8 mouse cellular contexts compared by ENCODE assay signal in the genomic region with DNA sequence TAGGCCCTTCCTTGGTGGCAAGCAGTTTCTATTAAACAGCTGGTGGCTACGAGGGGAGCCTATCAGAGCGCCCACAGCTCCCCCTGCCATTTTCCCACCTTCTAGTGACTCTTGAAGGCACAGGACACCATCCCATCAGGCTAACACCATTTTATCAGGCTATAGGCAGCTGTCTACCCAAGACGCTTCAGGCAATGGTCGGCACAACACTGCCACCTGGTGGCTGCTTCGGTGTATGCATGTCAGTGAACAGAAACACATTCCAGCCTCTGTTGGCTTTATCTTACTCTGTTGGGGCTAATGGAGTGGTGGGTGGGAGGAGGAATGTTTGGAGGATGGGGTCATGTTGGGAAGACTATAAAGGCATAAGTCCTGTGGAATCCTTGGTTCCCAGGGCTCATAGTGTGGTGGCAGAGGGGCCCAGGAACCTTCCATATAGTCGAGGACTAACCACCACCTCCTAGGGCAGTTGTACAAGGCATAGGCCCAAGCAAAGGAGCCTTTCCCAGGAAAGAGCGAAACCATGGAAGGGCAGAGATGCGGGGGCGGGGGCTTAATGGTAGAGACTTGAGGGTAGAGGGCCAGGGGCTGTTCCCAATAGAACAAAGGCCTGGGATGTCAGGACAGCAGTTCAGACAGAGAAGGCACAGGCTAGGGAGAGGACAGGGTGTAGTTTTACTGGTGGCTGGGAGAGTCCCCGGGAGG.
A peak's percentile ranks its signal among the peaks of the same experiment; 100 is the strongest.
DNase-seq lines count a peak whose midpoint lies in the region; ATAC-seq and TF ChIP-seq lines count a peak whose summit lies in the region.

No protein-coding gene starts in this region.

- no peak overlapping the region for H3K9ac ChIP-seq in heart, embryonic 16.5 days (ENCODE audit: low read length)

- ATAC-seq in heart, embryonic 16.5 days (replicated peaks; ENCODE audit: extremely low read depth, insufficient read depth, low FRiP score), result 0 out of 2 replicates have a peak, but pooled peaks have one; percentile 12

- no peaks in the 10 kb centered on the region for H3K9me3 ChIP-seq in E14TG2a.4 (ENCODE audit: low read length)
- H3K9me3 ChIP-seq in heart, embryonic 16.5 days (replicated peaks; ENCODE audit: control insufficient read depth, low read length), result no peaks in the 10 kb centered on the region

- no peaks in the 10 kb centered on the region for H3K36me3 ChIP-seq in E14TG2a.4 (ENCODE audit: insufficient read depth, low read length)
- 0 out of 2 replicates have a peak, but pooled peaks cover 9% of the 10 kb centered on the region for H3K36me3 ChIP-seq in heart, embryonic 16.5 days (ENCODE audit: control insufficient read depth, insufficient read depth)

- peaks cover 7% of the 10 kb centered on the region for H3K4me1 ChIP-seq in E14TG2a.4 (replicated peaks; ENCODE audit: low read depth, low read length)
- no peaks in the 10 kb centered on the region for H3K4me1 ChIP-seq in heart, embryonic 16.5 days (ENCODE audit: control insufficient read depth, insufficient read depth, low read length)

- no peak overlapping the region for H3K4me2 ChIP-seq in heart, embryonic 16.5 days (ENCODE audit: low read depth, low read length)

- H3K27ac ChIP-seq in heart, embryonic 16.5 days (ENCODE audit: low read length), result no peak overlapping the region
- H3K27ac ChIP-seq in layer of hippocampus, adult 2 months, result no peak overlapping the region

- 39% methylated on average over 10 of the region's 10 CpGs for WGBS in heart, embryonic 16.5 days

- peak; percentile 91 for TF ChIP-seq CTCF in E14TG2a.4 (conservative IDR thresholded peaks at IDR 0.05; ENCODE audit: low read length)
- TF ChIP-seq CTCF in layer of hippocampus, adult 2 months (conservative IDR thresholded peaks at IDR 0.05), result peak; percentile 96

- DNase-seq in adrenal gland, postnatal 14 days, result peak; percentile 89
- DNase-seq in embryo, embryonic 9.5 days (ENCODE audit: extremely low spot score), result peak; percentile 87
- peak; percentile 76 to 92 for DNase-seq in layer of hippocampus, adult 2 months (ENCODE audit: low spot score in 2 of 2)
- DNase-seq in lung, postnatal 25 days (ENCODE audit: low spot score), result peak; percentile 58
- DNase-seq in right cerebral cortex, adult 18-20 months, result peak; percentile 69
- DNase-seq in urinary bladder, adult 2 months (ENCODE audit: low spot score), result peak; percentile 75

- H3K4me3 ChIP-seq in E14TG2a.4 (replicated peaks; ENCODE audit: low read length), result no peak overlapping the region
- no peak overlapping the region for H3K4me3 ChIP-seq in heart, embryonic 16.5 days (ENCODE audit: low read length)
- H3K4me3 ChIP-seq in layer of hippocampus, adult 2 months, result no peak overlapping the region

- H3K27me3 ChIP-seq in E14TG2a.4 (ENCODE audit: insufficient read depth, low read length), result peaks cover 20% of the 10 kb centered on the region
- H3K27me3 ChIP-seq in heart, embryonic 16.5 days (ENCODE audit: control insufficient read depth, insufficient read depth, low read length), result no peaks in the 10 kb centered on the region
